Mouse (Mus musculus): ENCODE results near the gene Scn4a. TPM values are rescaled to one million over a fixed set of nuclear protein-coding genes. Genes with fewer than 3 reads are reported as not detected.

Scn4a gene
- polyA plus RNA-seq, 1 experiment from 2014 or later, result not detected

GRCm38 (mm10) chr11:106373998-106374397 is 20.9 kb upstream of the Scn4a start:
- no peak overlapping the region for H3K4me3 ChIP-seq (ENCODE audit: low read depth, low read length)
- WGBS, result 77% methylated on average over 11 of the region's 11 CpGs
- H3K27me3 ChIP-seq (ENCODE audit: control insufficient read depth, insufficient read depth, low read length), result no peaks in the 10 kb centered on the region
- no peaks in the 10 kb centered on the region for H3K4me1 ChIP-seq (ENCODE audit: control insufficient read depth, insufficient read depth, low read length)
- H3K9me3 ChIP-seq (ENCODE audit: control insufficient read depth, low read length), result no peaks in the 10 kb centered on the region
- H3K9ac ChIP-seq (replicated peaks; ENCODE audit: low read depth, low read length), result no peak overlapping the region
- no peak overlapping the region for H3K4me2 ChIP-seq (ENCODE audit: low read depth, low read length)
- no peak for ATAC-seq (ENCODE audit: low read depth)
- no peak overlapping the region for H3K27ac ChIP-seq (ENCODE audit: low read depth, low read length)
- H3K36me3 ChIP-seq (ENCODE audit: control insufficient read depth, insufficient read depth, low read length), result no peaks in the 10 kb centered on the region

GRCm38 (mm10) chr11:106366316-106366715 is 13.2 kb upstream of the Scn4a start:
- no peak overlapping the region for H3K27ac ChIP-seq (ENCODE audit: low read depth, low read length)
- H3K9me3 ChIP-seq (ENCODE audit: control insufficient read depth, low read length), result no peaks in the 10 kb centered on the region
- no peaks in the 10 kb centered on the region for H3K4me1 ChIP-seq (ENCODE audit: control insufficient read depth, insufficient read depth, low read length)
- WGBS, result 13% methylated on average over 3 of the region's 3 CpGs
- H3K4me2 ChIP-seq (ENCODE audit: low read depth, low read length), result no peak overlapping the region
- H3K9ac ChIP-seq (replicated peaks; ENCODE audit: low read depth, low read length), result no peak overlapping the region
- H3K4me3 ChIP-seq (ENCODE audit: low read depth, low read length), result no peak overlapping the region
- no peaks in the 10 kb centered on the region for H3K27me3 ChIP-seq (ENCODE audit: control insufficient read depth, insufficient read depth, low read length)
- no peak for ATAC-seq (ENCODE audit: low read depth)
- H3K36me3 ChIP-seq (ENCODE audit: control insufficient read depth, insufficient read depth, low read length), result no peaks in the 10 kb centered on the region

- no peak within 1 kb of the TSS for H3K4me2 ChIP-seq (ENCODE audit: low read depth, low read length)
- H3K27ac ChIP-seq (ENCODE audit: low read depth, low read length), result no peak within 1 kb of the TSS
- H3K4me1 ChIP-seq (ENCODE audit: control insufficient read depth, insufficient read depth, low read length), result no peaks in the 10 kb centered on the region
- no peaks in the 10 kb centered on the region for H3K36me3 ChIP-seq (ENCODE audit: control insufficient read depth, insufficient read depth, low read length)
- ATAC-seq (ENCODE audit: low read depth), result no peak
- no peak within 1 kb of the TSS for H3K9ac ChIP-seq (replicated peaks; ENCODE audit: low read depth, low read length)
- whole genome bisulfite sequencing, result 67% methylated on average over 9 of the region's 10 CpGs
- no peak within 1 kb of the TSS for H3K4me3 ChIP-seq (ENCODE audit: low read depth, low read length)
- H3K27me3 ChIP-seq (ENCODE audit: control insufficient read depth, insufficient read depth, low read length), result no peaks in the 10 kb centered on the region
- no peaks in the 10 kb centered on the region for H3K9me3 ChIP-seq (ENCODE audit: control insufficient read depth, low read length)
Observed at GRCm38 (mm10) chr11:106365366-106365765, 12.3 kb upstream of the Scn4a start, which contains the start of gene Prr29. TSS of gene Prr29 (plus strand) at chr11:106365472.

GRCm38 (mm10) chr11:106364712-106365111 is 11.6 kb upstream of the Scn4a start:
- 7% methylated on average over 11 of the region's 11 CpGs for WGBS

GRCm38 (mm10) chr11:106359350-106359749 is 6.3 kb upstream of the Scn4a start:
- ATAC-seq (ENCODE audit: low read depth), result no peak
- 32% methylated on average over 5 of the region's 5 CpGs for WGBS

More at GRCm38 (mm10) chr11:106364712-106365111, 11.6 kb upstream of the Scn4a start:
- H3K9me3 ChIP-seq (ENCODE audit: control insufficient read depth, low read length), result no peaks in the 10 kb centered on the region
- H3K27ac ChIP-seq (ENCODE audit: low read depth, low read length), result no peak overlapping the region
- no peaks in the 10 kb centered on the region for H3K27me3 ChIP-seq (ENCODE audit: control insufficient read depth, insufficient read depth, low read length)
- H3K36me3 ChIP-seq (ENCODE audit: control insufficient read depth, insufficient read depth, low read length), result no peaks in the 10 kb centered on the region
- no peak overlapping the region for H3K4me3 ChIP-seq (ENCODE audit: low read depth, low read length)
- H3K4me2 ChIP-seq (ENCODE audit: low read depth, low read length), result no peak overlapping the region
- ATAC-seq (ENCODE audit: low read depth), result no peak
- no peaks in the 10 kb centered on the region for H3K4me1 ChIP-seq (ENCODE audit: control insufficient read depth, insufficient read depth, low read length)
- H3K9ac ChIP-seq (replicated peaks; ENCODE audit: low read depth, low read length), result no peak overlapping the region

GRCm38 (mm10) chr11:106355382-106356128 is 2.5 kb upstream of the Scn4a start:
- Histone ChIP-seq H3K4me3 (ENCODE audit: low read depth, low read length) (no peak overlapping the region), H3K36me3 (ENCODE audit: control insufficient read depth, insufficient read depth, low read length) (no peaks in the 10 kb centered on the region), H3K9ac (replicated peaks; ENCODE audit: low read depth, low read length) (no peak overlapping the region), H3K27me3 (ENCODE audit: control insufficient read depth, insufficient read depth, low read length) (no peaks in the 10 kb centered on the region), H3K4me2 (ENCODE audit: low read depth, low read length) (no peak overlapping the region), H3K4me1 (ENCODE audit: control insufficient read depth, insufficient read depth, low read length) (no peaks in the 10 kb centered on the region), H3K27ac (ENCODE audit: low read depth, low read length) (no peak overlapping the region), H3K9me3 (ENCODE audit: control insufficient read depth, low read length) (no peaks in the 10 kb centered on the region)
- no peak for ATAC-seq (ENCODE audit: low read depth)
- 76% methylated on average over 19 of the region's 19 CpGs for WGBS

More at GRCm38 (mm10) chr11:106359350-106359749, 6.3 kb upstream of the Scn4a start:
- H3K4me2 ChIP-seq (ENCODE audit: low read depth, low read length), result no peak overlapping the region
- no peaks in the 10 kb centered on the region for H3K36me3 ChIP-seq (ENCODE audit: control insufficient read depth, insufficient read depth, low read length)
- H3K27me3 ChIP-seq (ENCODE audit: control insufficient read depth, insufficient read depth, low read length), result no peaks in the 10 kb centered on the region
- H3K4me3 ChIP-seq (ENCODE audit: low read depth, low read length), result no peak overlapping the region
- no peaks in the 10 kb centered on the region for H3K9me3 ChIP-seq (ENCODE audit: control insufficient read depth, low read length)
- H3K4me1 ChIP-seq (ENCODE audit: control insufficient read depth, insufficient read depth, low read length), result no peaks in the 10 kb centered on the region
- H3K9ac ChIP-seq (replicated peaks; ENCODE audit: low read depth, low read length), result no peak overlapping the region
- H3K27ac ChIP-seq (ENCODE audit: low read depth, low read length), result no peak overlapping the region

- Histone ChIP-seq H3K4me2 (ENCODE audit: low read depth, low read length) (no peak overlapping the region), H3K4me3 (ENCODE audit: low read depth, low read length) (no peak overlapping the region), H3K27me3 (ENCODE audit: control insufficient read depth, insufficient read depth, low read length) (no peaks in the 10 kb centered on the region), H3K4me1 (ENCODE audit: control insufficient read depth, insufficient read depth, low read length) (no peaks in the 10 kb centered on the region), H3K27ac (ENCODE audit: low read depth, low read length) (no peak overlapping the region), H3K9ac (replicated peaks; ENCODE audit: low read depth, low read length) (no peak overlapping the region), H3K36me3 (ENCODE audit: control insufficient read depth, insufficient read depth, low read length) (no peaks in the 10 kb centered on the region), H3K9me3 (ENCODE audit: control insufficient read depth, low read length) (no peaks in the 10 kb centered on the region)
- 56% methylated on average over 1 of the region's 1 CpGs for WGBS
- ATAC-seq (ENCODE audit: low read depth), result no peak
Observed at GRCm38 (mm10) chr11:106354181-106354580, 1.1 kb upstream of the Scn4a start.

- Histone ChIP-seq H3K9ac (replicated peaks; ENCODE audit: low read depth, low read length) (no peak overlapping the region), H3K9me3 (ENCODE audit: control insufficient read depth, low read length) (no peaks in the 10 kb centered on the region), H3K27ac (ENCODE audit: low read depth, low read length) (no peak overlapping the region), H3K4me2 (ENCODE audit: low read depth, low read length) (no peak overlapping the region), H3K27me3 (ENCODE audit: control insufficient read depth, insufficient read depth, low read length) (no peaks in the 10 kb centered on the region), H3K36me3 (ENCODE audit: control insufficient read depth, insufficient read depth, low read length) (no peaks in the 10 kb centered on the region), H3K4me1 (ENCODE audit: control insufficient read depth, insufficient read depth, low read length) (no peaks in the 10 kb centered on the region), H3K4me3 (ENCODE audit: low read depth, low read length) (no peak overlapping the region)
- ATAC-seq (ENCODE audit: low read depth), result no peak
- 83% methylated on average over 4 of the region's 4 CpGs for WGBS
Observed at GRCm38 (mm10) chr11:106351941-106352340, 1.1 kb downstream of the Scn4a start.

- no peaks in the 10 kb centered on the region for H3K9me3 ChIP-seq (ENCODE audit: control insufficient read depth, low read length)
- no peak overlapping the region for H3K4me3 ChIP-seq (ENCODE audit: low read depth, low read length)
- H3K27me3 ChIP-seq (ENCODE audit: control insufficient read depth, insufficient read depth, low read length), result no peaks in the 10 kb centered on the region
- H3K4me1 ChIP-seq (ENCODE audit: control insufficient read depth, insufficient read depth, low read length), result no peaks in the 10 kb centered on the region
- no peak for ATAC-seq (ENCODE audit: low read depth)
- H3K4me2 ChIP-seq (ENCODE audit: low read depth, low read length), result no peak overlapping the region
- H3K27ac ChIP-seq (ENCODE audit: low read depth, low read length), result no peak overlapping the region
- WGBS, result 68% methylated on average over 3 of the region's 3 CpGs
- no peak overlapping the region for H3K9ac ChIP-seq (replicated peaks; ENCODE audit: low read depth, low read length)
- no peaks in the 10 kb centered on the region for H3K36me3 ChIP-seq (ENCODE audit: control insufficient read depth, insufficient read depth, low read length)
Observed at GRCm38 (mm10) chr11:106351253-106351652, 1.8 kb downstream of the Scn4a start.

Measured in neural tube, embryonic 14.5 days (tissue).